Mouse (Mus musculus): ENCODE measurements at regions not wholly inside any gene's neighbourhood (a gene's known extent, or its start where the extent isn't known, plus 50 kb on each side); places are given as distances from the start of the nearest gene placed in this dataset.

DNA sequence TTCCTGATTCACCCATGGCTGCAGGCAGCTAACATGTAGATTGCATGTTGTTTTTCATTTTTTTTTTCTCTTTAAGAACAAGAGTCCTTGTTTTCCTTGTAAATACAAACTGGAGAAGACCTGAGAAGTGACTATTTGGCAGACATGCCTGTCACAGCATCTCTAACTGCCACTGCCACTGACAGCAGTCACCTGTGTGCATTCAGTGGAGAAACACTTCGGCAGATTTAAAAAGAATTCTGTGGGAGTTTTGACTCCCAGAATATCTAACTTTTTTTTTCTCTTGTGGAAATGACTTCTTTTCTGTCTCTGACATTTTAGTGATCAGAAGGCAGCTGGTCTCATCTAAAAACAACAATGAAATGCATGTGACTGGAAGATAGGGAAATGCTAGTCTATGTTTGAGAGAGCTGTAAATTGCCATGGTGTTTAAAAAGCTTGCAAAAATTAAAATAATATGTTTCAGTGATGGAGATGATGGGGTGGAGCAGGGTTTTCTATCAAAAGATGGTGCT, 526.0 kb upstream of the Agtr1b start:
- Histone ChIP-seq H3K4me1 (no peaks in the 10 kb centered on the region), H3K4me2 (no peak overlapping the region), H3K9me3 (no peaks in the 10 kb centered on the region), H3K4me3 (no peak overlapping the region), H3K9ac (no peak overlapping the region), H3K27ac (no peak overlapping the region), H3K27me3 (no peaks in the 10 kb centered on the region), H3K36me3 (no peaks in the 10 kb centered on the region)
- WGBS: 66% methylated on average over 1 of the region's 1 CpGs
- ATAC-seq (ENCODE audit: borderline replicate concordance, extremely low read depth, low FRiP score, low TSS enrichment): no peak

DNA sequence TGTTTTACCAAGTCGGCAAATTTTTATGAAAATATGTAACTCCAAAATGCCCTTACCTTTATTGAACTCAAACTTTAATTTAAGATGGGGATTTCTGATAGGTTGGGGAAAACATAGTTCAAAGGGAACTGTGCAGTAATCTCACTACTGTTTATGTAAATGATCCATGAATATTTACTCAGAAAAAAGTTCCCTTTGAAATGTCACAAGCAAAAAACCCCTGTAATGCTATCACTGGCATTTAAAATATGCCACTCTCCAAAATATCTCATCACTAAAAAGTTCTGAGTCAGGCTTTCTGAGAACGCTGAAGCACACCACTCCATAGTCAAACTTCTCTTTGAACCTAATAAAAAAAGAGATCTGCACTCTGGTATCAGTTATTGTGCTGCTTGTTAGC, 497.3 kb upstream of the Agtr1b start:
- Histone ChIP-seq H3K9me3 (no peaks in the 10 kb centered on the region), H3K4me3 (no peak overlapping the region), H3K27me3 (no peaks in the 10 kb centered on the region), H3K36me3 (no peaks in the 10 kb centered on the region), H3K4me2 (no peak overlapping the region), H3K4me1 (no peaks in the 10 kb centered on the region), H3K9ac (no peak overlapping the region), H3K27ac (no peak overlapping the region)
- WGBS: 67% methylated on average over 2 of the region's 2 CpGs
- ATAC-seq (ENCODE audit: borderline replicate concordance, extremely low read depth, low FRiP score, low TSS enrichment): no peak

DNA sequence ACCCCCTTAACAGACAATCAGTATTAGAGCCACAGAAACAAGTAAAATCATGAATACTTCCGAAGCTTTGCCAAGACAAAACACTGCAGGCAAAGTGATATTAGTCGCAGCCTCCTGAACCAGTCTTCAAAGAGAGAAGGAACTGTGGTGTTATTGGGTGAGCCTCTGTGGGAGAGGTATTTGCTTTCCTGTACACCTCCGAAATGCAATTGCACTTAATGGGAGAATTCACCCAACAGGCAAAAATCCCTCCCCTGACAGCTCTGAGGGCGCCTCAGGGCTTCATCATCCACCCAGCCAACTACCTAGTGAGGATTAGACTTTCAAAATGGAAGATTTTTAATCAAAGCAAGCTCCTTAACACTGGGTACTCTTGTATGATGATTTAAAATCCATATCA, 464.1 kb upstream of the Agtr1b start:
- ATAC-seq (ENCODE audit: borderline replicate concordance, extremely low read depth, low FRiP score, low TSS enrichment): no peak
- no peak overlapping the region for H3K4me2 ChIP-seq
- no peak overlapping the region for H3K27ac ChIP-seq
- no peaks in the 10 kb centered on the region for H3K36me3 ChIP-seq
- 81% methylated on average over 4 of the region's 4 CpGs for WGBS
- no peaks in the 10 kb centered on the region for H3K9me3 ChIP-seq
- no peaks in the 10 kb centered on the region for H3K27me3 ChIP-seq
- no peak overlapping the region for H3K9ac ChIP-seq
- H3K4me1 ChIP-seq: no peaks in the 10 kb centered on the region
- no peak overlapping the region for H3K4me3 ChIP-seq

DNA sequence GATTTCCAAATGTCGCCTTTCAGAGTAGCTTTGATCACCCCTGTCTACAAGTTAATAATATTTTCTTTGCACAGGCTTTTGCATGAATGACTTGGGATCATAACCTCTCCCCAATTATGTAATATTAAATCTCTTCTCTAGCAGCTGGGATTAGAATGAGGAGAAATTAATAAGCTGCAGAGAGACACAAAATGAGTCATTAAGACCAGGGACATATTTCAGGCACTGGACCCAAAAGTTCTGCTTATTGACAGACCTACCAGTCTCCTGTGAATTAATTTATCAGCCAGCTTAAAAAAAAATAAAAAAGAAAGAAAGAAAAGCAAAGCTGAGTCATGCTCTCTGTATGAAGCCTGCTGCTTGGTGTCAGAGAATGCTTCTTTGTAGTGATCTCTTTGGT, 462.4 kb upstream of the Agtr1b start:
- 54% methylated on average over 1 of the region's 1 CpGs for WGBS
- H3K4me2 ChIP-seq: no peak overlapping the region
- H3K4me3 ChIP-seq: no peak overlapping the region
- no peaks in the 10 kb centered on the region for H3K9me3 ChIP-seq
- H3K9ac ChIP-seq: no peak overlapping the region
- H3K27ac ChIP-seq: no peak overlapping the region
- H3K27me3 ChIP-seq: no peaks in the 10 kb centered on the region
- no peaks in the 10 kb centered on the region for H3K4me1 ChIP-seq
- no peaks in the 10 kb centered on the region for H3K36me3 ChIP-seq
- ATAC-seq (ENCODE audit: borderline replicate concordance, extremely low read depth, low FRiP score, low TSS enrichment): no peak

DNA sequence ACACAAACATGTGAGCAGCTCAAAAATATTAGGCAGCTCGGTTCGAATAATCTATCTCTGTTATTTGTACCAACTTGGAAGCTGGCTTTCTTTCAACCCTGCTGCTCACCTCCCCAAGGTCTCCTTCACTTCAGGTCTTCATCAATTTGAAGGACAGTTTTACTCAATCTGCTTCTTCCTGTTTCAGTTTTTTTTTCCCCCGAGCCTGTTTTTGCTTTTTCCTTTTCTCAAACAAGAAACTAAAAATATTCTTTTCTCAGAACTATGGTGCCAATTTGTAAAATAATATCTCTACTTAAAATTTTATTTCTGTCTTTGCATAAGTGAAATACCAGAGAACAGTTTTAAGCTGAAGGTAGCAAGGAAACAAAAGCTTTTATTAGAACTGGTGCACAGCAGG, 461.8 kb upstream of the Agtr1b start:
- Histone ChIP-seq H3K9ac (no peak overlapping the region), H3K27ac (no peak overlapping the region), H3K4me3 (no peak overlapping the region), H3K4me2 (no peak overlapping the region), H3K4me1 (no peaks in the 10 kb centered on the region), H3K9me3 (no peaks in the 10 kb centered on the region), H3K36me3 (no peaks in the 10 kb centered on the region), H3K27me3 (no peaks in the 10 kb centered on the region)
- ATAC-seq (ENCODE audit: borderline replicate concordance, extremely low read depth, low FRiP score, low TSS enrichment): no peak
- 53% methylated on average over 3 of the region's 3 CpGs for WGBS

DNA sequence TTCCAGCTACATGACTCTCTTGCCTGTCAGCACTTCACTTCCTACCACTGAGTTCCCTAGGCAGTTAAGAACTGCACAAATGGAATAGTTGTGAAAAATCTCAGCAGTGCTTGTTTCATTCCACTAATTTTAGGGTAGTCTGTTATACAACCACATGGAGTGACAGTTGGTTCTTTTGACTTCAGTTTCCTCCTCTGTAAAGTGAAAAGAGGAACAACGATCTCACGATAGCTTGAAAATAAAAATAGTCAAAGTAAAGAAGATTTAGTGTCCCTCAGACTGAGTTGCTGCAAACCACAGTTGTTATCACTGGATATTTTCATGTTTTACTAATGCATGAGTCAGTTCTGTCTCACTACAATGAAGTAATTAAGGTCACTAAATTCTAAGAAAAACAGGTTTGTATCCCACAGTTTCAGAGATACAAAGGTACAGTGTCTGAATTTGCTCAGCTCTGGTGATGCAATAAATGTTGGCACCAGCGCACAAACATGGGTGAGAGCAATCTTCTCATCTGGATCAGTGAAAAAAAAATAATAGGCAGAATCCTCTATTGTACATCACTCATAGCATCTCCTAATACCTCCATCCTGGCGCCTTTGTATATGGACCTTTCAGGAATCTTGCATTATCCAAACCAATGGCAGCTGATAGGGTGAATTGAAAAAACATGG, 458.8 kb upstream of the Agtr1b start:
- H3K36me3 ChIP-seq: no peaks in the 10 kb centered on the region
- 84% methylated on average over 4 of the region's 4 CpGs for WGBS
- ATAC-seq (ENCODE audit: borderline replicate concordance, extremely low read depth, low FRiP score, low TSS enrichment): no peak

DNA sequence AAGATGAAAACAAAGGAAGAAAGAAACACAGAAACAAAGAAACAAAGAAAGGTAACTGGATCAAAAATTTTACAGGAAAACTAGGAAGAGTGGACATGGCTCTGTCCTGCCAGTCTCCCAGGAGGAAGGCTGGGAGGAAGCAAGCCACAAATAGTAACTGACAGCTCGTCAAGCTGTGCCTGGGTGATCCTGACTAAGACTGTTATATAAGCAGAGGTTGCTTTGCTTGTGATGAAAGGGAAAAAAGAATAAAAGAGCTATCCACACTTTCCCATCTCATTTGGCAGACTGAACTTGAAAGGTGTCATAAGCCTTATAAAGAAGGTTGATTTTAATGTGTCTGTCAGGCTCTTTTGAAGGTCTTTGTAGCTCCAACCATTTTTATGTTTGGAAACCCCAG, 455.2 kb upstream of the Agtr1b start:
- H3K4me3 ChIP-seq: no peak overlapping the region
- no peaks in the 10 kb centered on the region for H3K36me3 ChIP-seq
- H3K27ac ChIP-seq: no peak overlapping the region
- H3K4me2 ChIP-seq: no peak overlapping the region
- 45% methylated on average over 1 of the region's 1 CpGs for WGBS
- H3K4me1 ChIP-seq: no peaks in the 10 kb centered on the region
- no peak overlapping the region for H3K9ac ChIP-seq
- ATAC-seq (ENCODE audit: borderline replicate concordance, extremely low read depth, low FRiP score, low TSS enrichment): no peak
- H3K9me3 ChIP-seq: no peaks in the 10 kb centered on the region
- no peaks in the 10 kb centered on the region for H3K27me3 ChIP-seq

More for the DNA sequence above, 458.8 kb upstream of the Agtr1b start:
- Histone ChIP-seq H3K27me3 (no peaks in the 10 kb centered on the region), H3K9me3 (no peaks in the 10 kb centered on the region), H3K4me3 (no peak overlapping the region), H3K4me1 (no peaks in the 10 kb centered on the region), H3K9ac (no peak overlapping the region), H3K4me2 (no peak overlapping the region), H3K27ac (no peak overlapping the region)

DNA sequence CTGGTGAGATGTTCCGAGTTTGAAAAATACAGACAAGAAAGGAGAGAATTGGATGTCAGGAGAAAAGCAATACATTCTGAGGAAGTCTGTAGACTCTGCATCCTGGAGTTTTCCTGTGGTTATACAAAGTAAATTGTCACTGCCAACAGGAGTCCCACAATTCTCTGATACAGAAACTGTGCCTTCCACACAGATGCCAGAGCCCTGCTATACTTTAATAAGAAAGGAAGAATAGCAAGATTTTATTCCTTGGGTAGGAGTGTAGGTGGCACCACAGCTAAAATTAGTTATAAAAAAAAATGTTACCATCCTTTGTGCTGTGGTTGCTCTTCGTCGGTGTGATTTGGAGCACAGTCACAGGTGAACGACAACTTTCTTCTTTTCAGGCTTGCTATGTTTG, 454.7 kb upstream of the Agtr1b start:
- H3K4me1 ChIP-seq: no peaks in the 10 kb centered on the region
- no peak overlapping the region for H3K4me3 ChIP-seq
- no peak for ATAC-seq (ENCODE audit: borderline replicate concordance, extremely low read depth, low FRiP score, low TSS enrichment)
- H3K9me3 ChIP-seq: no peaks in the 10 kb centered on the region
- WGBS: 61% methylated on average over 4 of the region's 4 CpGs
- H3K36me3 ChIP-seq: no peaks in the 10 kb centered on the region
- H3K9ac ChIP-seq: no peak overlapping the region
- no peak overlapping the region for H3K27ac ChIP-seq
- H3K4me2 ChIP-seq: no peak overlapping the region
- H3K27me3 ChIP-seq: no peaks in the 10 kb centered on the region

DNA sequence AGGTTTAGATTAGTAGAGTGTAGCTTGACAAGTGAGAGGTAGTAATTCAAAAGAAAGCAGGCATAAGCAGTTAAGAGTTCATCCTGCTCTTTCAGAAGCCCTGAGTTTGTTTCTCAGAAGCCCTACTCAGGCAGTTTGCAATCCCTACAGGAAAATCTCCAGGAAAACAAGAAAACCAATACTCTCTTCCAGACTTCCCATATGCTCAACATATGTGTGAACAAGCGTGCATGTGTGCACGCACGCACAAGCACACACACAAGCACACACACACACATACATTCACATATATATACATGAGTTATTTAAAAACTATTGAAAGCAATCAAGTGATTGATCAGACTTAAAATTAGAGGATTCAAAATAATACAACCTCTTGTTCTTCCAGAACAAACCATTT, 453.1 kb upstream of the Agtr1b start:
- Histone ChIP-seq H3K4me3 (no peak overlapping the region), H3K9me3 (no peaks in the 10 kb centered on the region), H3K4me2 (no peak overlapping the region), H3K27ac (no peak overlapping the region), H3K4me1 (no peaks in the 10 kb centered on the region), H3K9ac (no peak overlapping the region), H3K36me3 (no peaks in the 10 kb centered on the region), H3K27me3 (no peaks in the 10 kb centered on the region)
- 94% methylated on average over 3 of the region's 3 CpGs for WGBS
- ATAC-seq (ENCODE audit: borderline replicate concordance, extremely low read depth, low FRiP score, low TSS enrichment): no peak

DNA sequence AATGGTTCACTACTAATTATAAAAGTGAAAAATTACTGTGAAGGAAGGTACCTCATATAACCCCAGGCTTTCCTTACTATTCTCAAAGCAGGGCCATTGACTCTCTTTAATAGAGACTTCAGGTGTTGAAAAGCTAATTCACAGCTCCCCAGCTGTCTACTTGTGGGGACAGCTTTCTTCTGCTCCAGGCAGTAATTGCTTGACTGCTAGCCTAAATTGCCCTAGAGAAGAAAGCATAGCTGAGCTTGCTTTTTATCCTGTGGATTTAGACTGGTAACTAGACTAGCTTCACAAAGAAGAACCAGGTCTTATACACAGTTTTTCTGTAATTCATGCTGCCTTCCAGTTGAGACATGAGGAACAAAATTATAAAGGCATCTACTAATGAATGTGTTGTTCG, 452.6 kb upstream of the Agtr1b start:
- ATAC-seq (ENCODE audit: borderline replicate concordance, extremely low read depth, low FRiP score, low TSS enrichment): no peak
- Histone ChIP-seq H3K27me3 (no peaks in the 10 kb centered on the region), H3K4me2 (no peak overlapping the region), H3K4me3 (no peak overlapping the region), H3K9ac (no peak overlapping the region), H3K9me3 (no peaks in the 10 kb centered on the region), H3K4me1 (no peaks in the 10 kb centered on the region), H3K36me3 (no peaks in the 10 kb centered on the region), H3K27ac (no peak overlapping the region)
- 52% methylated on average over 1 of the region's 1 CpGs for WGBS

DNA sequence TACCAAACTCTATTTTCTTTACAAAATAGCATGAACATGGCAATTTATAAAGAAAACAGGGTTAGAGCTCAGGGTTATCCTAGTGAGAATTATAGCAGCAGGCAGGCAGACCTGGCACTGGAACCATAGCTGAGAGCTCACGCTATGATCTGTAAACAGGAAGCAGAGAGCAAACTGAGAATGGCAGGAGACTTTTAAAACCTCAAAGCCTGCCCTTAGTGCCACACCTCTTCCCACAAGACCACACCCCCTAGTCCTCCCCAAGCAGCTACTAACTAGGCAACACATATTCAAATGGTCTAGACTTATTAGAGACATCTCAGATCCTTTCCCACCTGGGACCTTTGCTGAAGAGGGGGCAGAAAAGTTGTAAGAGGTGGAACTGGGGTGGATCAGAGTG, 449.6 kb upstream of the Agtr1b start:
- no peaks in the 10 kb centered on the region for H3K4me1 ChIP-seq
- no peak overlapping the region for H3K27ac ChIP-seq
- no peak overlapping the region for H3K4me3 ChIP-seq
- no peak overlapping the region for H3K4me2 ChIP-seq
- H3K9ac ChIP-seq: no peak overlapping the region
- H3K27me3 ChIP-seq: no peaks in the 10 kb centered on the region
- WGBS: 33% methylated on average over 1 of the region's 1 CpGs
- ATAC-seq (ENCODE audit: borderline replicate concordance, extremely low read depth, low FRiP score, low TSS enrichment): no peak
- H3K9me3 ChIP-seq: no peaks in the 10 kb centered on the region
- H3K36me3 ChIP-seq: no peaks in the 10 kb centered on the region

DNA sequence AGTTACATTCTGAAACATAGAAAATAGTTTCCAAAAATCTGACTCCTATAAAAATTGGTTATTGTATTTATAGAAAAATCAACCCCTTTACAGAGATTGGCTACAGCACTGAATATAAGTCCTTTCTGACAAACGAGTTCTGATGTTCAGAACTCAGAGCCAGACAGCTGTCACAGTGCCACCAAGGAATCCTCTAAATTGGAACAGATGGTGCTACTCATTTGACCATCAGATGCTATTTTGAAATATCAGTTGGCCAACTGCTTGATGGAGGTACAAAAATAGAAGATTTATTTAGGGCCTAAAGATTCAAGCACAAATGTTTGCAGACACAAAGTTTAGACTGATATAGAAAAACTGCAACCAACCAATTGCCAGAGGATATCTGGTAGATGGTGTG, 427.3 kb upstream of the Agtr1b start:
- H3K4me3 ChIP-seq: no peak overlapping the region
- H3K27ac ChIP-seq: no peak overlapping the region
- no peak overlapping the region for H3K9ac ChIP-seq
- H3K4me1 ChIP-seq: no peaks in the 10 kb centered on the region
- no peak for ATAC-seq (ENCODE audit: borderline replicate concordance, extremely low read depth, low FRiP score, low TSS enrichment)
- H3K9me3 ChIP-seq: no peaks in the 10 kb centered on the region
- 45% methylated on average over 1 of the region's 1 CpGs for WGBS
- no peaks in the 10 kb centered on the region for H3K27me3 ChIP-seq
- H3K4me2 ChIP-seq: no peak overlapping the region
- H3K36me3 ChIP-seq: no peaks in the 10 kb centered on the region

DNA sequence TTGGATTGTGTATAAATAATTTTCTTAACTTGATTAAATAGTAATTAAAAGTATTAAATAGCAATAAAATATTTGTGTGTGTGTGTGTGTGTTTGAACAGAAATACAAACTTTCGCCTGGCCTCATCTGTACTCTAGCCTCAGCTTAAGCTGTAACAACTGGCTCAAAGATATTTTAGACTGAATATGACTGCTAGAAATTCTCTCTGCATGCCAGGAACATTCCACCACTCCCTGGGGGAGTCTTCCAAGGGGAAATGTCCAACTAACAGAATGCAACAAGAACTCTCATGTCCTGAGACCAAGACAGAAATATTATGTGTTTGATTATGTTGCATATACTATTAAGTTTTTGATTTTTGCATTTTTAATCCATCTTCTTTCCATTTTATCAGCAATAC, 425.5 kb upstream of the Agtr1b start:
- Histone ChIP-seq H3K27me3 (no peaks in the 10 kb centered on the region), H3K4me1 (no peaks in the 10 kb centered on the region), H3K9me3 (no peaks in the 10 kb centered on the region), H3K4me2 (no peak overlapping the region), H3K9ac (no peak overlapping the region), H3K27ac (no peak overlapping the region), H3K36me3 (no peaks in the 10 kb centered on the region), H3K4me3 (no peak overlapping the region)
- ATAC-seq (ENCODE audit: borderline replicate concordance, extremely low read depth, low FRiP score, low TSS enrichment): no peak
- WGBS: 60% methylated on average over 1 of the region's 1 CpGs

Data from lung, embryonic 15.5 days (tissue).